Mouse (Mus musculus) liver, postnatal 0 days (tissue): ENCODE measurements around the gene Mybphl.

Source experiments
- CTCF ChIP-seq: sonication (generic); IDR thresholded peaks from 2 replicates; pipeline ENCODE4 v1.5.1; 2016; ENCODE audit warnings: antibody characterized with exemption, low read depth
- EP300 ChIP-seq: IDR thresholded peaks from 2 replicates; pipeline ENCODE4 v1.6.1; 2016; ENCODE audit warnings: antibody characterized with exemption, low read depth, mild to moderate bottlenecking

- TF ChIP-seq CTCF (no peak), EP300 (no peak)
Observed at GRCm38 (mm10) chr3:108327275-108327674, 37.4 kb upstream of the Mybphl start.
